17 mouse cellular contexts compared by ENCODE assay signal in genomic region chr15:29223667-29224066, GRCm38 (mm10).
DNase-seq lines count a peak whose midpoint lies in the region; ATAC-seq and TF ChIP-seq lines count a peak whose summit lies in the region.
"Had no signal": no experiment of that assay in that cellular context is flagged by ENCODE, and none has a peak within 500 bp of the region (broad histone marks: within the 10 kb centered on the region; RNA-seq: fewer than 3 reads in every experiment).

No protein-coding gene starts in this region.

- H3K9ac ChIP-seq in forebrain, embryonic 16.5 days (replicated peaks; ENCODE audit: low read depth, low read length) = no peak overlapping the region
- H3K9ac ChIP-seq: heart, embryonic 12.5 days; liver, embryonic 15.5 days; neural tube, embryonic 12.5 days; stomach, embryonic 15.5 days had no signal

- H3K9me3 ChIP-seq in forebrain, embryonic 16.5 days (ENCODE audit: control insufficient read depth, low read length) = no peaks in the 10 kb centered on the region
- H3K9me3 ChIP-seq: heart, embryonic 12.5 days; liver, embryonic 15.5 days; neural tube, embryonic 12.5 days; stomach, embryonic 15.5 days had no signal

- no peak for TF ChIP-seq CTCF in kidney, adult 2 months (conservative IDR thresholded peaks at IDR 0.05; ENCODE audit: insufficient read depth, insufficient read length, low read depth, low read length)

- H3K4me3 ChIP-seq in kidney, adult 2 months (ENCODE audit: insufficient read depth, low read depth, low read length) = no peak overlapping the region
- H3K4me3 ChIP-seq in forebrain, embryonic 16.5 days (replicated peaks; ENCODE audit: low read length) = no peak overlapping the region
- H3K4me3 ChIP-seq: heart, embryonic 12.5 days; liver, embryonic 15.5 days; neural tube, embryonic 12.5 days; stomach, embryonic 15.5 days had no signal

- H3K27me3 ChIP-seq in kidney, adult 2 months (replicated peaks; ENCODE audit: control insufficient read depth, insufficient read depth, low read length) = no peaks in the 10 kb centered on the region
- no peaks in the 10 kb centered on the region for H3K27me3 ChIP-seq in forebrain, embryonic 16.5 days (replicated peaks; ENCODE audit: control insufficient read depth, insufficient read depth, low read length)
- H3K27me3 ChIP-seq: heart, embryonic 12.5 days; liver, embryonic 15.5 days; neural tube, embryonic 12.5 days; stomach, embryonic 15.5 days had no signal

- no peak for ATAC-seq in forebrain, embryonic 16.5 days
- ATAC-seq: activated CD4-positive, CD25-positive, alpha-beta regulatory T cell, adult 4 months; inflammation-experienced regulatory T-cells, adult 6 months; Patski had no signal

- WGBS in kidney, adult 2 months = 32% methylated on average over 3 of the region's 3 CpGs
- 55% methylated on average over 3 of the region's 3 CpGs for WGBS in forebrain, embryonic 16.5 days

- H3K27ac ChIP-seq in kidney, adult 2 months (ENCODE audit: insufficient read depth, low read depth, low read length) = no peak overlapping the region
- no peak overlapping the region for H3K27ac ChIP-seq in forebrain, embryonic 16.5 days (ENCODE audit: low read length)
- H3K27ac ChIP-seq: liver, embryonic 15.5 days; neural tube, embryonic 12.5 days; stomach, embryonic 15.5 days had no signal

- H3K4me1 ChIP-seq in kidney, adult 2 months (ENCODE audit: control insufficient read depth, insufficient read depth, low read length) = no peaks in the 10 kb centered on the region
- no peaks in the 10 kb centered on the region for H3K4me1 ChIP-seq in forebrain, embryonic 16.5 days (replicated peaks; ENCODE audit: control insufficient read depth, insufficient read depth, low read length)
- H3K4me1 ChIP-seq: heart, embryonic 12.5 days; liver, embryonic 15.5 days; neural tube, embryonic 12.5 days; stomach, embryonic 15.5 days had no signal

- no peaks in the 10 kb centered on the region for H3K36me3 ChIP-seq in kidney, adult 2 months (ENCODE audit: control insufficient read depth, insufficient read depth, low read length)
- no peaks in the 10 kb centered on the region for H3K36me3 ChIP-seq in forebrain, embryonic 16.5 days (ENCODE audit: control insufficient read depth, insufficient read depth)
- H3K36me3 ChIP-seq: heart, embryonic 12.5 days; liver, embryonic 15.5 days; neural tube, embryonic 12.5 days; stomach, embryonic 15.5 days had no signal

- no peak overlapping the region for H3K4me2 ChIP-seq in forebrain, embryonic 16.5 days (ENCODE audit: low read length)
- H3K4me2 ChIP-seq: heart, embryonic 12.5 days; liver, embryonic 15.5 days; neural tube, embryonic 12.5 days; stomach, embryonic 15.5 days had no signal

- peak; percentile 1 to 3 for DNase-seq in kidney, postnatal 4 days
- no peak for DNase-seq in kidney, adult 2 months
- DNase-seq in brain, adult 2 months (ENCODE audit: low read depth, low spot score) = peak; percentile 93
- DNase-seq in cerebellum, adult 11-12 months = peak; percentile 90
- peak; percentile 90 to 91 for DNase-seq in cerebellum, postnatal 25 days
- no peak for DNase-seq in thymus, postnatal 14 days
- DNase-seq: adrenal gland, postnatal 14 days; heart, postnatal 4 days; thymus, adult 2 months had no signal

- TF ChIP-seq POLR2A in kidney, adult 2 months (IDR thresholded peaks at IDR 0.05; ENCODE audit: low read depth, low read length) = no peak

Comparison
In these comparisons a context has a peak if more than half of its experiments do, and no peak if none do; other contexts are left out.
1. DNase-seq: peak in kidney, postnatal 4 days (2 of 2), brain, adult 2 months (single experiment), cerebellum, adult 11-12 months (single experiment) and cerebellum, postnatal 25 days (2 of 2); none in kidney, adult 2 months (single experiment) and thymus, postnatal 14 days (single experiment).